Mouse (Mus musculus) thymus, postnatal 36 days (tissue): ENCODE results near the gene Iqsec1.

Experiments
- DNase-seq, 2 experiments: peaks; one replicate each; pipeline ENCODE4 v3.0.0; 2022; ENCODE audit warnings: mixed read lengths in 2 of 2

Iqsec1 gene

GRCm38 (mm10) chr6:90720996-90721746, 267.3 kb downstream of the Iqsec1 start:
- DNase-seq, result peak; percentile 68 to 71

- DNase-seq, result no peak
These were observed 268.3 kb downstream of the Iqsec1 start for GRCm38 (mm10) chr6:90720201-90720600.

GRCm38 (mm10) chr6:90719402-90719801, 269.1 kb downstream of the Iqsec1 start:
- no peak for DNase-seq

GRCm38 (mm10) chr6:90718477-90718876, 270.0 kb downstream of the Iqsec1 start:
- DNase-seq, result no peak

- no peak for DNase-seq
These were observed 270.8 kb downstream of the Iqsec1 start for GRCm38 (mm10) chr6:90717711-90718110.

- DNase-seq, result no peak
These were observed 271.6 kb downstream of the Iqsec1 start for GRCm38 (mm10) chr6:90716853-90717252.

GRCm38 (mm10) chr6:90716066-90716704, 272.3 kb downstream of the Iqsec1 start:
- peak; percentile 70 to 72 for DNase-seq

GRCm38 (mm10) chr6:90715245-90715905, 273.1 kb downstream of the Iqsec1 start:
- no peak for DNase-seq

GRCm38 (mm10) chr6:90713650-90714049, 274.8 kb downstream of the Iqsec1 start:
- no peak for DNase-seq

GRCm38 (mm10) chr6:90712486-90713480, 275.7 kb downstream of the Iqsec1 start:
- no peak for DNase-seq

GRCm38 (mm10) chr6:90712063-90712462, 276.4 kb downstream of the Iqsec1 start:
- no peak for DNase-seq

- DNase-seq, result no peak
These were observed 276.9 kb downstream of the Iqsec1 start for GRCm38 (mm10) chr6:90711476-90712035.

GRCm38 (mm10) chr6:90710778-90711177, 277.7 kb downstream of the Iqsec1 start:
- no peak for DNase-seq

- DNase-seq, result no peak
These were observed 278.3 kb downstream of the Iqsec1 start for GRCm38 (mm10) chr6:90709929-90710777.

GRCm38 (mm10) chr6:90708061-90708618, 280.3 kb downstream of the Iqsec1 start:
- no peak for DNase-seq

GRCm38 (mm10) chr6:90707143-90707542, 281.3 kb downstream of the Iqsec1 start:
- no peak for DNase-seq

- no peak for DNase-seq
These were observed 282.0 kb downstream of the Iqsec1 start for GRCm38 (mm10) chr6:90706490-90706889.

- no peak for DNase-seq
These were observed 282.7 kb downstream of the Iqsec1 start for GRCm38 (mm10) chr6:90705738-90706137.

- DNase-seq, result no peak
These were observed 283.7 kb downstream of the Iqsec1 start for GRCm38 (mm10) chr6:90704705-90705344.

GRCm38 (mm10) chr6:90703782-90704181, 284.7 kb downstream of the Iqsec1 start:
- DNase-seq, result no peak
